Mouse (Mus musculus) brain, embryonic 14.5 days (tissue): Measurements from ENCODE around the gene Ccdc105. TPM values are rescaled to one million over a fixed set of nuclear protein-coding genes. Genes with fewer than 3 reads are reported as not detected.

Experiments used
- DNase-seq: peaks from one replicate; pipeline ENCODE4 v3.0.0-alpha.2; 2011; ENCODE audit warnings: low read depth
- CTCF ChIP-seq: fragments of 200-500 bp; IDR thresholded peaks from 2 replicates; pipeline ENCODE4 v1.5.1; 2012; ENCODE audit warnings: inconsistent platforms, mild to moderate bottlenecking, moderate library complexity, borderline replicate concordance; ENCODE audit not compliant: insufficient read depth, insufficient read length; ENCODE audit errors: extremely low read depth
- POLR2A ChIP-seq: fragments of 200-500 bp; IDR thresholded peaks from 2 replicates; pipeline ENCODE4 v1.6.1; 2012; ENCODE audit warnings: mild to moderate bottlenecking, inconsistent platforms, borderline replicate concordance; ENCODE audit not compliant: poor library complexity, insufficient read depth, insufficient read length, severe bottlenecking; ENCODE audit errors: extremely low read depth
- polyA plus RNA-seq: library from polyadenylated mRNA; depleted of rRNA; stranded (reverse); fragments of >200 nt; gene quantifications from 2 replicates; pipeline ENCODE4 v1.2.3, GENCODE M21; 2012; rRNA removed

The Ccdc105 gene
- polyA plus RNA-seq: 0.14 TPM in 1 of 2 replicates, not detected in the other

GRCm38 (mm10) chr10:78752452-78753191 lies at the start of gene Ccdc105:
Gene Ccdc105 (minus strand): TSS chr10:78753065.
- TF ChIP-seq CTCF (peak; percentile 2; the same call in 1 of the 2 replicates), POLR2A (peak; percentile 96)
- DNase-seq: peak; percentile 96

GRCm38 (mm10) chr10:78801449-78801848 lies 48.6 kb upstream of the Ccdc105 start:
- DNase-seq: no peak
- TF ChIP-seq CTCF (no peak), POLR2A (no peak)

DNA sequence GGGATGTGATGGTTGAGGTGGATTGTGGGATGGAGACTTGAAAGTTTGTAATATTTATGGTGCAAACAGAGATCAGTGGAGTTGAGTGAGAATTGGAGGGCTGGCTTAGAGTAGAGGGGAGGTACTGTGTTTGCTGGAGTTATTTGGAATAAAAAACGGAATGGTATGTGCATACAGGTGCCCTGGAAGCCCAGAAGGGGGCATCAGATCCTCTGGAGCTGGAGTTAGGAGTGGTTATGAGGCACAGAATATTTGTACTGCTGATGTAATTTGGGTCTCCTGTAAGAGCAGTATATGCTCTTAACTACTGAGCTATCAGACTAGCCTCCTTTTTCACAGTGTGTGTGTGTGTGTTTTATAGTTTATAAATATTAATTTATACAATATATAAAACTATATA lies 37.7 kb upstream of the Ccdc105 start:
- TF ChIP-seq CTCF (no peak), POLR2A (no peak)
- no peak for DNase-seq

- peak; percentile 96 for DNase-seq
- TF ChIP-seq CTCF (no peak), POLR2A (peak; percentile 75; the same call in 1 of the 2 replicates)
Measured at GRCm38 (mm10) chr10:78787566-78788087, 34.8 kb upstream of the Ccdc105 start.

GRCm38 (mm10) chr10:78779981-78780651 lies 27.3 kb upstream of the Ccdc105 start, which contains the start of gene Slc1a6:
Gene Slc1a6 (plus strand): TSS chr10:78780496.
- TF ChIP-seq CTCF (no peak), POLR2A (no peak)
- peak; percentile 38 for DNase-seq

GRCm38 (mm10) chr10:78779527-78779926 lies 26.7 kb upstream of the Ccdc105 start:
- no peak for DNase-seq
- TF ChIP-seq CTCF (no peak), POLR2A (no peak)

- TF ChIP-seq POLR2A: no peak
- TF ChIP-seq CTCF: no peak
- peak; percentile 49 for DNase-seq
Measured at GRCm38 (mm10) chr10:78775830-78776229, 23.0 kb upstream of the Ccdc105 start.

GRCm38 (mm10) chr10:78765570-78765969 lies 12.7 kb upstream of the Ccdc105 start:
- no peak for DNase-seq
- TF ChIP-seq CTCF (no peak), POLR2A (no peak)

- peak; percentile 87 for DNase-seq
- TF ChIP-seq POLR2A (no peak), CTCF (peak; percentile 85)
Measured at GRCm38 (mm10) chr10:78756021-78756420, 3.2 kb upstream of the Ccdc105 start.

DNA sequence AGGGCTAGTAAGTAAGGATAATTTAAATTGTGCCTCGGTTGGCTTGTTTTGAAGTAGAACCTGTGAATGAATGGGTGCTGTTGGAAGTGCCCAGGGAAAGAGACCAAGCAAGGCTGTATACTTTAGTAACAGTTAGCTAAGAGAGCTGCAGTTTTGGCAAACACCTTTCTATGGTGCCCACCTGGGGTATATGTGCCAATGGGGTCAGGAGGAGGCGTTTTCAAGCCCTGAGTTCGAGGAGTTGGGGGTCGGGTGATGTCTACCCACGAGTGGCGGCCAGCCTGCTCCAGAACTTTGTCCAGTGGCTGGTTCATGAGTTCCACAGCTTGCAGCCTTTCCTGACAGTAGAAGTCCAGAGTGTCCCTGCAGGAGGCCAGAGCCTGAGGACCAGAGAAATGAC lies 3.9 kb downstream of the Ccdc105 start:
- no peak for TF ChIP-seq CTCF
- no peak for TF ChIP-seq POLR2A

GRCm38 (mm10) chr10:78748161-78748560 lies 4.7 kb downstream of the Ccdc105 start:
- TF ChIP-seq CTCF: no peak
- TF ChIP-seq POLR2A: no peak
- DNase-seq: no peak

More for the DNA sequence above, 3.9 kb downstream of the Ccdc105 start:
- no peak for DNase-seq
